Mouse (Mus musculus) liver, embryonic 12.5 days (tissue): ENCODE measurements around the gene Ralgapb. TPM values are rescaled to one million over a fixed set of nuclear protein-coding genes. Genes with fewer than 3 reads are reported as not detected.
A peak's percentile ranks its signal among the peaks of the same experiment; 100 is the strongest.
"Not testable (repeated sequence)": the region's sequence is repeated elsewhere in the genome, so short reads cannot be mapped to it uniquely, and the experiment has no call there.

Source experiments
- ATAC-seq: fragments of 200-750 bp; cut with Nextera tagmentation; 2 replicates; pipeline ENCODE4 v1.8.0; 2017; ENCODE audit warnings: moderate number of reproducible peaks, mild to moderate bottlenecking, moderate library complexity
- H3K27ac ChIP-seq: fragments of 300-500 bp; sonication (generic); 2 replicates; pipeline ENCODE4 v1.5.1; 2016; ENCODE audit warnings: mild to moderate bottlenecking
- H3K27me3 ChIP-seq: fragments of 300-500 bp; sonication (generic); replicated peaks from 2 replicates; pipeline ENCODE4 v1.6.1; 2016; ENCODE audit warnings: mild to moderate bottlenecking, moderate library complexity
- H3K36me3 ChIP-seq: fragments of 300-500 bp; sonication (generic); 2 replicates; pipeline ENCODE4 v1.6.1; 2016; ENCODE audit warnings: mild to moderate bottlenecking, moderate library complexity
- H3K4me1 ChIP-seq: fragments of 300-500 bp; sonication (generic); 2 replicates; pipeline ENCODE4 v1.6.1; 2016
- H3K4me2 ChIP-seq: fragments of 300-500 bp; sonication (generic); 2 replicates; pipeline ENCODE4 v1.6.1; 2016; ENCODE audit warnings: mild to moderate bottlenecking, moderate library complexity
- H3K4me3 ChIP-seq: fragments of 300-500 bp; sonication (generic); 2 replicates; pipeline ENCODE4 v1.5.1; 2016; ENCODE audit warnings: mild to moderate bottlenecking, moderate library complexity
- H3K9ac ChIP-seq: fragments of 300-500 bp; sonication (generic); 2 replicates; pipeline ENCODE4 v1.6.1; 2016; ENCODE audit warnings: mild to moderate bottlenecking, moderate library complexity
- H3K9me3 ChIP-seq: fragments of 300-500 bp; sonication (generic); replicated peaks from 2 replicates; pipeline ENCODE4 v1.6.1; 2016; ENCODE audit warnings: mild to moderate bottlenecking, moderate library complexity
- WGBS: fragments of 180-500 bp; shearing (Covaris S2); methylation state at CpG from one replicate; pipeline ENCODE4 v1.1.7; 2016; ENCODE audit not compliant: insufficient replicate concordance; 5-methylcytosine and 5-hydroxymethylcytosine counted together
- polyA plus RNA-seq: library from polyadenylated mRNA; unstranded; fragments of >200 nt; fragmentation: Nextera tagmentation; extraction: Ambion mirVana; gene quantifications from 2 replicates; pipeline ENCODE4 v1.2.1, GENCODE M21; 2016

The Ralgapb gene
- polyA plus RNA-seq, 1 experiment from 2014 or later = 10.5 TPM

- Histone ChIP-seq H3K27me3 (peaks cover 64% of the 10 kb centered on the region), H3K27ac (no peak within 1 kb of the TSS)
These were observed 34.1 kb upstream of the Ralgapb start, which contains the start of gene Snhg11 for GRCm38 (mm10) chr2:158375443-158376122. Snhg11 (plus strand) TSS chr2:158375638.

GRCm38 (mm10) chr2:158376123-158376687 lies 33.4 kb upstream of the Ralgapb start:
- Histone ChIP-seq H3K4me1 (peaks cover 7% of the 10 kb centered on the region; the same call in 1 of the 2 replicates), H3K36me3 (no peaks in the 10 kb centered on the region), H3K9ac (no peak overlapping the region), H3K27ac (no peak overlapping the region), H3K9me3 (no peaks in the 10 kb centered on the region), H3K4me3 (peak overlapping the region; percentile 43), H3K27me3 (peaks cover 58% of the 10 kb centered on the region), H3K4me2 (peak overlapping the region; percentile 60)
- no peak for ATAC-seq
- 25% methylated on average over 12 of the region's 12 CpGs for WGBS

More at GRCm38 (mm10) chr2:158375443-158376122, 34.1 kb upstream of the Ralgapb start, which contains the start of gene Snhg11:
- H3K4me1 ChIP-seq = peaks cover 7% of the 10 kb centered on the region; the same call in 1 of the 2 replicates
- H3K4me3 ChIP-seq = peak within 1 kb of the TSS; percentile 43
- no peak for ATAC-seq
- H3K4me2 ChIP-seq = peak within 1 kb of the TSS; percentile 60
- H3K36me3 ChIP-seq = no peaks in the 10 kb centered on the region
- WGBS = 2% methylated on average over 36 of the region's 36 CpGs
- H3K9ac ChIP-seq = no peak within 1 kb of the TSS
- H3K9me3 ChIP-seq = no peaks in the 10 kb centered on the region

- 49% methylated on average over 7 of the region's 7 CpGs for WGBS
- peaks cover 53% of the 10 kb centered on the region for H3K27me3 ChIP-seq
- no peak for ATAC-seq
These were observed 32.9 kb upstream of the Ralgapb start for GRCm38 (mm10) chr2:158376798-158377197.

GRCm38 (mm10) chr2:158377811-158378210 lies 31.8 kb upstream of the Ralgapb start:
- H3K9me3 ChIP-seq = no peaks in the 10 kb centered on the region
- ATAC-seq = no peak
- no peak overlapping the region for H3K27ac ChIP-seq
- H3K4me1 ChIP-seq = peaks cover 7% of the 10 kb centered on the region; the same call in 1 of the 2 replicates
- WGBS = 67% methylated on average over 1 of the region's 1 CpGs
- no peak overlapping the region for H3K9ac ChIP-seq
- H3K36me3 ChIP-seq = no peaks in the 10 kb centered on the region
- peaks cover 51% of the 10 kb centered on the region for H3K27me3 ChIP-seq
- H3K4me2 ChIP-seq = no peak overlapping the region
- no peak overlapping the region for H3K4me3 ChIP-seq

More at GRCm38 (mm10) chr2:158376798-158377197, 32.9 kb upstream of the Ralgapb start:
- Histone ChIP-seq H3K9ac (no peak overlapping the region), H3K9me3 (no peaks in the 10 kb centered on the region), H3K4me3 (no peak overlapping the region), H3K27ac (no peak overlapping the region), H3K36me3 (no peaks in the 10 kb centered on the region), H3K4me2 (no peak overlapping the region), H3K4me1 (peaks cover 7% of the 10 kb centered on the region; the same call in 1 of the 2 replicates)

GRCm38 (mm10) chr2:158379354-158380078 lies 30.1 kb upstream of the Ralgapb start:
- Histone ChIP-seq H3K4me3 (no peak overlapping the region), H3K4me1 (peaks cover 7% of the 10 kb centered on the region; the same call in 1 of the 2 replicates), H3K27me3 (peaks cover 34% of the 10 kb centered on the region), H3K4me2 (no peak overlapping the region), H3K27ac (no peak overlapping the region), H3K9ac (no peak overlapping the region), H3K9me3 (no peaks in the 10 kb centered on the region), H3K36me3 (no peaks in the 10 kb centered on the region)
- 39% methylated on average over 13 of the region's 13 CpGs for WGBS
- peak; percentile 32; the same call in 1 of the 2 replicates for ATAC-seq

GRCm38 (mm10) chr2:158386072-158386471 lies 23.6 kb upstream of the Ralgapb start:
- no peak overlapping the region for H3K4me2 ChIP-seq
- no peaks in the 10 kb centered on the region for H3K36me3 ChIP-seq
- no peaks in the 10 kb centered on the region for H3K4me1 ChIP-seq
- no peaks in the 10 kb centered on the region for H3K9me3 ChIP-seq
- peaks cover 14% of the 10 kb centered on the region; the same call in 1 of the 2 replicates for H3K27me3 ChIP-seq
- H3K4me3 ChIP-seq = no peak overlapping the region
- no peak overlapping the region for H3K27ac ChIP-seq
- H3K9ac ChIP-seq = no peak overlapping the region
- no peak for ATAC-seq
- WGBS = 39% methylated on average over 8 of the region's 8 CpGs

- Histone ChIP-seq H3K9ac (no peak overlapping the region), H3K4me1 (no peaks in the 10 kb centered on the region), H3K4me2 (no peak overlapping the region), H3K9me3 (no peaks in the 10 kb centered on the region), H3K27ac (no peak overlapping the region), H3K36me3 (no peaks in the 10 kb centered on the region), H3K4me3 (no peak overlapping the region), H3K27me3 (peaks cover 14% of the 10 kb centered on the region; the same call in 1 of the 2 replicates)
- ATAC-seq = no peak
- 78% methylated on average over 7 of the region's 7 CpGs for WGBS
These were observed 20.2 kb upstream of the Ralgapb start for GRCm38 (mm10) chr2:158389421-158389820.

GRCm38 (mm10) chr2:158396369-158396768 lies 13.3 kb upstream of the Ralgapb start:
- no peaks in the 10 kb centered on the region for H3K9me3 ChIP-seq
- no peak overlapping the region for H3K4me2 ChIP-seq
- H3K27me3 ChIP-seq = no peaks in the 10 kb centered on the region
- 54% methylated on average over 6 of the region's 6 CpGs for WGBS
- H3K27ac ChIP-seq = no peak overlapping the region
- no peak overlapping the region for H3K9ac ChIP-seq
- H3K36me3 ChIP-seq = no peaks in the 10 kb centered on the region
- no peak overlapping the region for H3K4me3 ChIP-seq
- ATAC-seq = peak; percentile 61; the same call in 1 of the 2 replicates
- peaks cover 13% of the 10 kb centered on the region for H3K4me1 ChIP-seq

GRCm38 (mm10) chr2:158397140-158397539 lies 12.5 kb upstream of the Ralgapb start:
- not testable (repeated sequence) for H3K36me3 ChIP-seq, H3K4me3 ChIP-seq, H3K9ac ChIP-seq, H3K27ac ChIP-seq, H3K27me3 ChIP-seq, H3K4me2 ChIP-seq, H3K9me3 ChIP-seq
- ATAC-seq = peak; percentile 50
- 65% methylated on average over 13 of the region's 13 CpGs for WGBS
- peaks cover 14% of the 10 kb centered on the region for H3K4me1 ChIP-seq

GRCm38 (mm10) chr2:158402915-158403314 lies 6.7 kb upstream of the Ralgapb start:
- Histone ChIP-seq H3K4me2 (no peak overlapping the region), H3K9me3 (no peaks in the 10 kb centered on the region), H3K27me3 (peaks cover 16% of the 10 kb centered on the region), H3K36me3 (no peaks in the 10 kb centered on the region), H3K27ac (no peak overlapping the region), H3K9ac (no peak overlapping the region), H3K4me3 (no peak overlapping the region), H3K4me1 (0 out of 2 replicates have a peak, but pooled peaks cover 3% of the 10 kb centered on the region)
- no peak for ATAC-seq
- 70% methylated on average over 7 of the region's 7 CpGs for WGBS

GRCm38 (mm10) chr2:158408997-158409594 lies 552 bp upstream of the Ralgapb start:
- Histone ChIP-seq H3K4me1 (peaks cover 44% of the 10 kb centered on the region), H3K9me3 (no peaks in the 10 kb centered on the region), H3K9ac (peak overlapping the region; percentile 29; the same call in 1 of the 2 replicates), H3K4me3 (peak overlapping the region; percentile 98), H3K4me2 (peak overlapping the region; percentile 80), H3K27me3 (peaks cover 16% of the 10 kb centered on the region), H3K27ac (no peak overlapping the region), H3K36me3 (no peaks in the 10 kb centered on the region)
- ATAC-seq = no peak
- 23% methylated on average over 14 of the region's 14 CpGs for WGBS
